Comparison of ENCODE assay signal across 8 mouse cellular contexts in the genomic region with DNA sequence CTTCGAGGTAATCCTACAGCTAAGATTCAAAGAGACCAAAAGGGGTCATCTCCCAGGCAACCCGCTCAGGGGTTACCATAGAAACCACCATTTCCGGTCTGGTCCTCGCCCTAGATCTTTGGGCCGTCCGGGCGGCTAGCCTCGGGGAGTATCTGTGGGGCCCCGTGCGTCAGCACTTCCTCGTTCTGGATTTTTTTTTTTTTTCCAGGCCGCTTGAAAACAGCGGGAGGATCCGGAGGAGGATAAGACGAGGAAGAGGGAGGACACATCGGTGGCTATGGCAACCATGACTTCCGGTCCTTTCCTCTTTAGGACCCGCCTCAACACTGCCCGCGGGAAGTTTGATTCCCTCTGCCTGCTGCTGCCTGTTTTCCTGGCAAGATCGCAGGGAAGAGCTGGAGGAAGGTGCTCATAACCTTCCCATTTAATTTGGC. TPM values are rescaled to one million over a fixed set of nuclear protein-coding genes. Genes with fewer than 3 reads are reported as not detected.
A peak's percentile ranks its signal among the peaks of the same experiment; 100 is the strongest.
DNase-seq lines count a peak whose midpoint lies in the region; ATAC-seq and TF ChIP-seq lines count a peak whose summit lies in the region.

A gene (minus strand): TSS at position 268 of the 434 bp plus-strand sequence.

- no peaks in the 10 kb centered on the region for H3K9me3 ChIP-seq in intestine, embryonic 14.5 days (ENCODE audit: control insufficient read depth, low read length)

- peaks cover 5% of the 10 kb centered on the region; the same call in 1 of the 2 replicates for H3K4me1 ChIP-seq in cortical plate, adult 2 months (ENCODE audit: control insufficient read depth, insufficient read depth, low read length)
- H3K4me1 ChIP-seq in intestine, embryonic 14.5 days (replicated peaks; ENCODE audit: control insufficient read depth, insufficient read depth, low read length): no peaks in the 10 kb centered on the region

- peak within 1 kb of the TSS; percentile 63 for H3K4me3 ChIP-seq in cortical plate, adult 2 months (ENCODE audit: insufficient read depth, low read length)
- peak within 1 kb of the TSS; percentile 60 for H3K4me3 ChIP-seq in intestine, embryonic 14.5 days (ENCODE audit: low read depth, low read length)

- TF ChIP-seq POLR2A in cortical plate, adult 2 months (IDR thresholded peaks at IDR 0.05; ENCODE audit: extremely low read depth, insufficient read depth, low read length): no peak

- H3K27me3 ChIP-seq in intestine, embryonic 14.5 days (replicated peaks; ENCODE audit: control insufficient read depth, insufficient read depth, low read length): no peaks in the 10 kb centered on the region

- peak; percentile 96 for ATAC-seq in intestine, embryonic 14.5 days (replicated peaks; ENCODE audit: low FRiP score, low TSS enrichment, low read depth)

- 1% methylated on average over 21 of the region's 21 CpGs for WGBS in intestine, embryonic 14.5 days

- no peak for TF ChIP-seq CTCF in cortical plate, adult 2 months (IDR thresholded peaks at IDR 0.05; ENCODE audit: extremely low read depth, insufficient read depth, low read length)

- intact Hi-C loops in left cerebral cortex, postnatal 14 days (cut with DNase I): no loop called here

- DNase-seq in adipocyte (ENCODE audit: low spot score): peak; percentile 96
- DNase-seq in gastrocnemius, postnatal 25 days: peak; percentile 85
- peak; percentile 95 for DNase-seq in intestine, embryonic 14.5 days (ENCODE audit: low spot score)
- peak; percentile 89 to 94 for DNase-seq in left cerebral cortex, postnatal 14 days (ENCODE audit: low spot score in 2 of 2)
- peak; percentile 92 for DNase-seq in mesoderm, embryonic 11.5 days (ENCODE audit: low read depth, low spot score)
- DNase-seq in right cerebral cortex, postnatal 36 days (ENCODE audit: low spot score in 2 of 2): peak; percentile 85 to 87
- DNase-seq in yolk sac, embryonic 10.5 days (ENCODE audit: low spot score): peak; percentile 88

- H3K4me2 ChIP-seq in intestine, embryonic 14.5 days (ENCODE audit: low read length): peak within 1 kb of the TSS; percentile 69

- peak within 1 kb of the TSS; percentile 42 for H3K9ac ChIP-seq in intestine, embryonic 14.5 days (ENCODE audit: low read length)

- peak within 1 kb of the TSS; percentile 26 for H3K27ac ChIP-seq in cortical plate, adult 2 months (ENCODE audit: insufficient read depth, low read length)
- H3K27ac ChIP-seq in intestine, embryonic 14.5 days (ENCODE audit: low read depth): peak within 1 kb of the TSS; percentile 88

- H3K36me3 ChIP-seq in intestine, embryonic 14.5 days (ENCODE audit: control insufficient read depth, insufficient read depth, low read length): peaks cover 11% of the 10 kb centered on the region; the same call in 1 of the 2 replicates

RNA-seq across cellular contexts. Expression of the gene that starts here (rescaled TPM):
- polyA plus RNA-seq in cortical plate, adult 2 months (2012; rRNA removed): 70.3 and 73.5 TPM in 2 replicates
- total RNA-seq in gastrocnemius, postnatal 25 days (2021): 1 to 10 TPM; 2.1 to 3.0 TPM
- 18.7 and 21.2 TPM in 2 replicates for polyA plus RNA-seq in intestine, embryonic 14.5 days (2014; fragmentation: Nextera tagmentation; extraction: Ambion mirVana)
- total RNA-seq in left cerebral cortex, postnatal 14 days (2021): 10 to 100 TPM; 71.7 to 75.8 TPM

Comparison
In these comparisons a context has a peak if more than half of its experiments do, and no peak if none do; other contexts are left out.
1. Peak in every context shown above with its lines: DNase-seq, ATAC-seq, H3K4me3 ChIP-seq and H3K27ac ChIP-seq.
2. RNA of the gene that starts here (total RNA-seq): 71.7 to 75.8 TPM in left cerebral cortex, postnatal 14 days; 2.1 to 3.0 TPM in gastrocnemius, postnatal 25 days; every median in the first group is over 10 times any median in the second.